Mouse (Mus musculus) testis, adult 2 months (tissue): ENCODE data around the gene Vipas39. TPM values are rescaled to one million over a fixed set of nuclear protein-coding genes. Genes with fewer than 3 reads are reported as not detected.

Experiments
- H3K27ac ChIP-seq: fragments of 200-500 bp; 2 replicates; pipeline ENCODE4 v1.5.1; 2012; ENCODE audit warnings: low read depth, low read length; ENCODE audit not compliant: control insufficient read depth, insufficient read depth
- H3K27me3 ChIP-seq: fragments of 200-500 bp; 2 replicates; pipeline ENCODE4 v1.6.1; 2012; ENCODE audit warnings: mild to moderate bottlenecking, low read length, moderate library complexity; ENCODE audit not compliant: control insufficient read depth, insufficient read depth
- H3K36me3 ChIP-seq: fragments of 200-500 bp; 2 replicates; pipeline ENCODE4 v1.6.1; 2012; ENCODE audit warnings: mild to moderate bottlenecking, low read length; ENCODE audit not compliant: control insufficient read depth, insufficient read depth
- H3K4me1 ChIP-seq: fragments of 200-500 bp; 2 replicates; pipeline ENCODE4 v1.6.1; 2012; ENCODE audit warnings: low read length; ENCODE audit not compliant: control insufficient read depth, insufficient read depth
- H3K4me3 ChIP-seq: fragments of 200-500 bp; 2 replicates; pipeline ENCODE4 v1.5.1; 2012; ENCODE audit warnings: low read depth, mild to moderate bottlenecking, low read length, moderate library complexity, mixed read lengths; ENCODE audit not compliant: control insufficient read depth
- CTCF ChIP-seq: fragments of 200-500 bp; IDR thresholded peaks from 2 replicates; pipeline ENCODE4 v1.5.1; 2012; ENCODE audit warnings: low read depth, mild to moderate bottlenecking, inconsistent platforms, low read length, moderate library complexity; ENCODE audit not compliant: control insufficient read depth, insufficient read depth, insufficient replicate concordance
- POLR2A ChIP-seq: fragments of 200-500 bp; IDR thresholded peaks from 2 replicates; pipeline ENCODE4 v1.6.1; 2012; ENCODE audit warnings: low read depth, mild to moderate bottlenecking, inconsistent platforms, low read length, moderate library complexity; ENCODE audit not compliant: control insufficient read depth
- polyA plus RNA-seq: library from polyadenylated mRNA; depleted of rRNA; stranded (reverse); fragments of >200 nt; gene quantifications from 2 replicates; pipeline ENCODE4 v1.2.3, GENCODE M21; 2012; rRNA removed

Vipas39 gene
- polyA plus RNA-seq, 1 experiment, result 19.8 TPM

DNA sequence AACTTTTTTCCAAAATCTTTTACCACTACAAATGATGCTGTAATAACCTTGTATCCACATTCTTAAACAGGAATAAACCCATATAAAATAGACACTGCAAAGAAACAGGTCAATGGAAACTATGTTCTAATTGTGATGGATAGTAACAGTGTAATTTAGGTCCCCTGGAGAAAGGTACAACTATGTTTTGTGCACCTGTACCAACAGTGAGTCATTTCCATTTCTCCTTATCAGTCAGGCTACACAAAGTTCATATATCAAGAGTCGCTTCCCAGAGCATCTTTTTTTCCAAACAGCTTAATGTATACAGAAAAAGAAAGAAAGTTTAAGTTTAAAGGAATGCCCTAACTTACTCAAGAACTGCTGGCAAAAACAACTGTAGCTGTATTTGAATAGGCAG is 71.0 kb downstream of the Vipas39 start:
- H3K27me3 ChIP-seq, result no peaks in the 10 kb centered on the region
- no peak overlapping the region for H3K27ac ChIP-seq
- no peaks in the 10 kb centered on the region for H3K36me3 ChIP-seq
- TF ChIP-seq CTCF, result no peak
- TF ChIP-seq POLR2A, result no peak
- peaks cover 4% of the 10 kb centered on the region; the same call in 1 of the 2 replicates for H3K4me1 ChIP-seq
- no peak overlapping the region for H3K4me3 ChIP-seq

DNA sequence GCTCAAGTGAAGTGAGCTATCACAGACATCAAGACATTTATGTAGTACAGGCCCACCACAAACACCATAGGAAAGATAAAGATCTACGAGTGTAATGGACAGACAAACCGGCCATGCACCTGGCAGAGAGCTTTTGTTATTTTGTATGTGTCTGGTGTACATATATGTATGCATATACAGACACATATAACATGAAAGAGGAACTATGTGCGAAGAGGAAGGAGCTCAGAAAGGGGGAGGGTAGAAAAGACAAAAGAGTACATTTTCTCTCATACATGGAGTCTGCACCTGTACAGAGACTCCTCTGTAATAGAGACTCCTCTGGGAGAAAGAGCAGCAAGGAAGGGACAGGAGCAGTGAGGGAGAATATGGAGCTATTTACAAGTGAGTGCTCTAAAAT is 73.0 kb downstream of the Vipas39 start:
- no peak overlapping the region for H3K27ac ChIP-seq
- TF ChIP-seq CTCF, result no peak
- 0 out of 2 replicates have a peak, but pooled peaks cover 2% of the 10 kb centered on the region for H3K4me1 ChIP-seq
- H3K4me3 ChIP-seq, result no peak overlapping the region
- no peaks in the 10 kb centered on the region for H3K27me3 ChIP-seq
- no peaks in the 10 kb centered on the region for H3K36me3 ChIP-seq

Other genes starting within 250 kb of the Vipas39 start
- 30.3 and 32.3 TPM in 2 replicates for gene Tmem63c, start 244.9 kb downstream of the Vipas39 start, polyA plus RNA-seq
- gene Ngb, start 163.7 kb downstream of the Vipas39 start, polyA plus RNA-seq, result 1.5 and 2.0 TPM in 2 replicates
- gene Gstz1, start 119.1 kb downstream of the Vipas39 start, polyA plus RNA-seq, result 76.4 and 81.4 TPM in 2 replicates
- gene Pomt2, start 118.3 kb downstream of the Vipas39 start, polyA plus RNA-seq, result 66.1 and 69.6 TPM in 2 replicates
- 20.3 and 27.1 TPM in 2 replicates for gene Samd15, start 66.5 kb downstream of the Vipas39 start, polyA plus RNA-seq
- 2.9 and 3.3 TPM in 2 replicates for gene Tmed8, start 65.8 kb downstream of the Vipas39 start, polyA plus RNA-seq
- 68.5 and 75.4 TPM in 2 replicates for gene Noxred1, start 27.5 kb downstream of the Vipas39 start, polyA plus RNA-seq
- gene Ahsa1, start 223 bp upstream of the Vipas39 start, polyA plus RNA-seq, result 47.8 and 50.4 TPM in 2 replicates
- 0.19 and 0.23 TPM in 2 replicates for gene Ism2, start 33.4 kb upstream of the Vipas39 start, polyA plus RNA-seq
- gene Sptlc2, start 122.1 kb upstream of the Vipas39 start, polyA plus RNA-seq, result 9.1 and 9.4 TPM in 2 replicates
- gene Slirp, start 177.6 kb upstream of the Vipas39 start, polyA plus RNA-seq, result 38.2 and 41.0 TPM in 2 replicates
- 12.8 and 15.0 TPM in 2 replicates for gene Alkbh1, start 177.8 kb upstream of the Vipas39 start, polyA plus RNA-seq
- gene Snw1, start 206.0 kb upstream of the Vipas39 start, polyA plus RNA-seq, result 15.9 and 16.4 TPM in 2 replicates
- gene Gm5788, start 228.5 kb upstream of the Vipas39 start, polyA plus RNA-seq, result not detected in 2 replicates
- gene Gm8300, start 248.1 kb upstream of the Vipas39 start, polyA plus RNA-seq, result not detected in 2 replicates